Mouse (Mus musculus): ENCODE results near the gene Mmp15.
A peak's percentile ranks its signal among the peaks of the same experiment; 100 is the strongest.
"Not testable (repeated sequence)": the region's sequence is repeated elsewhere in the genome, so short reads cannot be mapped to it uniquely, and the experiment has no call there.

Mmp15 gene

DNA sequence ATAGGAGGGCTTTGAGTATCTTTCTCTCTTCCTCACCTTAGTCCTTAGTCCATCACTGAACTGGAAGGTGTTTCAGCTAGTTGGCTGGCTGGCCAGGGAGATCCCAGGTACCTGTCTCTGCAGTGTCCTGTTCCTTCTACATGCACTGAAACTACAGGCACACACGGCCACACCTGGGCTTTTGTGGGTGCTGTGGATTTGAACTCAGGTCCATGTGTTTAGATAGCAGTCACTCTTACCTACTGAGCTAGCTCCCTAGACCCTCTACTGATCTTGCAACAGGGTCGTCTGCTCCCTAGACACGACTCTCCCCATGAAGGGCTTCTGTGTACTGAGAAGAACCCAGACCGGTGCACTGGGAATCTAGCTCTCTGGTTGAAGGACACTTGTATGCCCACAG lies 25.0 kb downstream of the Mmp15 start:
- DNase-seq (ENCODE audit: low spot score): no peak

DNA sequence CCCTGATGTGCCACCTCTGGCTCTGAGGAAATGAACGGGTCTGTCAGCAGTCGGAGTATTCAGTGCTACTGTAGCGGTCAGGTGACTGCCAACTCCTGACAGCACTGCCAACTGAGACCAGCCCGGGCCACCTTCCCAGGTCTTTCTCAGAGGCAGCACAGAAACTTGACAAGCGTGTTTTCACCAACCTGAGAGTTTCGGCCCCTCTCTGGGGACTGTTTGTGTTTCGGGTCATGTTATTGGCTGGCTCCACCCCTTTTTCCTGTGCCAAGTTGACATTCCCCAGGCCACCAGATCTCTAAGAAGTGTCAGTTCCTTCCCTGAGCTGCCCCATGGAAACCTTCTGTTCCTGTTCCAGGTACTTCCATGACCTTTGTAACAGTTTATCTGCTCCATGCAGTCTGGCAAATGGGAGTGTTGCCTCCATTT lies 25.8 kb downstream of the Mmp15 start:
- DNase-seq (ENCODE audit: low spot score): no peak

DNA sequence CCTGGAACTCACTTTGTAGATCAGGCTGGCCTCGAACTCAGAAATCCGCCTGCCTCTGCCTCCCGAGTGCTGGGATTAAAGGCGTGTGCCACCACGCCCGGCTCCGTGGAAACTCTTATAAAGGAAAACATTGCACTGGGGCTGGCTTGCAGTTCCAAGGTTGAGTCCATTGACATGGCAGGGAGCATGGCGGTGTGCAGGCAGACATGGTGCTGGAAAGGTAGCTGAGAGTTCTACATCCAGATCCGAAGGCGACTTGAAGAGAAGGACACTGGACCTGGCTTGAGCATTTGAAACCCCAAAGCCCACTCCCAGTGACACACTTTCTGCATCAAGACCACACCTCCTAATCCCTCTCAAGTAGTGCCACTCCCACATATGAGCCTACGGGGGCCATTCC lies 26.9 kb downstream of the Mmp15 start:
- DNase-seq (ENCODE audit: low spot score): not testable (repeated sequence)

DNA sequence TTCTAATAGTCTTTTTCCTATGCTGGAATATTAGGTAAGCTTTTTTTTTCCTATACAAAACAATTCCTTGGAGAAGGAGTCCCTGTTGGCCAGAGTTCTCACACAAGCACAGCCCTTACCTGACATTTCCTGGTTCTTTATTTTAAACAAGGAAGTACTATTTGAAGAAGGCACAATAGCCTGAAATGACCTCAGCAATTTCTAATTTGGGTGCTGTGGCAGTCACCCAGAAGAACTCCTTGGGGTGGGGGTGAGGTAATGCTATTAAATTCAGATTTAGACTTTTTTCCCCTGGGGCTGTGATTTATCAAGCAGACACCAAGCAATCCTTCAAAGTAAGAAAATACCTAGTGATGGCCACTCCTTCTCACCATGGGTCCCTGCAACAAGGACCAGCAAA lies 28.9 kb downstream of the Mmp15 start:
- DNase-seq (ENCODE audit: low spot score): no peak

DNA sequence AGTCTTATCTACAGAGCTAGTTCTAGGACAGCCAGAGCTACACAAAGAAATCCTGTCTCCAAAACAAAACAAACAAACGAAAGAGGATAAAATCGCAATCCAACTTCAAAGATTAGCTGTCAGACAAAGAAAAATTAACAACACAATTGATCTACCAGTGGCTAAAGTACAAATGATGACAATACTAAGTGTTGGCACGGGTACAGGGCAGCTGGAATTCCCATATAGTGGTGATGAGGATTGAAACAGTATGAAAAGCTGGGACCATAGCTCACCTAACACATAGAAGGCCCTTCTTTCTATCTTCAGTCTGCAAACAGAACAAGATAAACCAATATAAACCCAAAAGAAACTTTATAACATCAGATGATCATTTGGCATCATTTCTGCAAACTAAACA lies 29.5 kb downstream of the Mmp15 start:
- DNase-seq (ENCODE audit: low spot score): no peak

DNA sequence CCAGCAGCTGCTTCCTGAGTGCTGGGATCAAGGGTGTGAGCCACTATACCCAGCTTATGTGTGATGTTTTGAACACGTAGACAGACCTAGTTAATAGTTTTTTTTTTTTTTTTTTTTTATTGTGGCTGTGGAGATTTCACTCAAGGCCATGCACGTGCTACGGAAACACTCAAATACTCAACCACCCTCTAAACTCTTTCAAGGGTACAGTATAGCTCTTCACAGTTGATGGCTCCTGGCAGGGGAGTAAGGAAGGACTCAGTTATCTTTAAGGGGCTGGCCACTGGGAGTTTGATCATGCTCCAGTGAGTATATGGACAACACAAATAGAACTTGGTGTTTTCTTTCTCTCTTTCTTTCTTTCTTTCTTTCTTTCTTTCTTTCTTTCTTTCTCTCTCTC lies 32.4 kb downstream of the Mmp15 start:
- DNase-seq (ENCODE audit: low spot score): no peak

DNA sequence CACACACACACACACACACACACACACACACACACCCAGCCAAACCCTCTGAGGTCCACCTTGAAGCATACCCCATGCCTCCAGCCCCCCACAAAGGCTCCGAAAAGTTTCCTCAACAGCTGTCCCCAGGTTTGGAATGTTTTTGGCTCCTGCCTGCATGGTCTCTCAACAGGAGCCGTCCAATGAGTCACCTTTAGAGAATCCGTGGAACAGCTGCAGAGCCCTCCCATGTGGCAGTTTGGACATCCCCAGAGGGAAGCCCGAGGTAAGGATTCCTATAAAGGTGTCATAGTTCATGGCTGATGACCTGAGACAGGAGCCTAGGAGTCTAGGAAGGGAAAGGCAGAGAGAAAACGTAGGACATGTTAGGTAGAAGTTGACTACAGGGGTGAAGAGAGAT lies 34.0 kb downstream of the Mmp15 start:
- DNase-seq (ENCODE audit: low spot score): no peak

DNA sequence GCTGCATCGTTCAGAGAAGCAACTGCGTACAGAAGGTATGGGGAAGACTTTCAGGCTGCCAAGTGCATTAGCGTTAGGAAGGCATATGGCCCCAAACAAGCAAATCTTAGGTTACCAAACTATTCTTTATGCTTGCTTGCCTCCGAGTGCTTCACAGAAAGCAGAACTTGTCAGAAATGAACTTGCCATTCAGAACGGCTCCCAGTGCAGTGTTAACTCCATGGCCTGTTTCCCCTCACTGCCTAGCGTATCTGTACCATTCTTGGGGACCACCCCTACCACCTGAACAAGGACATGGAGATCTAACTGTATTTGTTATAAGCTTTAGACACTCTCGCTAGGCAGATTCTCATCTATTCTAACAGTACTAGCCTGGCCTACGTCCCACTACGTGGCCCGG lies 35.2 kb downstream of the Mmp15 start:
- no peak for DNase-seq (ENCODE audit: low spot score)

DNA sequence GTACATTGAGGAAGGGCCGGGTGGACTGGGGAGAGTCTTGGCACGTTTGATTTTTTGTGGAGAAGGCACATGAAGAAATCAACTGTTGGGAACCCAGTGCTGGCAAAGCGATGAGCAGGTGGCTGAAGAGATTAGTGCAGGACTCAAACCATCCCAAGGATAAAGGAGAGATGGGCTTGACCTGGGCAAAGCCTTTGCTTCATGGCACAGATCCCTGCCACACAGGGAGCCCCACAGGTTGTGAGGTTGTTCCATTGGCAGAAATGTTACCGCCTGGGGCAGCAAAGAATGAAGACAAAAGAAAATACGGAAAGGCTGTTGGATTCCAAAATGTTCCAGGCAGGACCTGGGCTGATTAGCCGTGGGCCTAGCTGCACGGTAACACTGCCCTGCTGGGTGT lies 35.9 kb downstream of the Mmp15 start:
- no peak for DNase-seq (ENCODE audit: low spot score)

DNA sequence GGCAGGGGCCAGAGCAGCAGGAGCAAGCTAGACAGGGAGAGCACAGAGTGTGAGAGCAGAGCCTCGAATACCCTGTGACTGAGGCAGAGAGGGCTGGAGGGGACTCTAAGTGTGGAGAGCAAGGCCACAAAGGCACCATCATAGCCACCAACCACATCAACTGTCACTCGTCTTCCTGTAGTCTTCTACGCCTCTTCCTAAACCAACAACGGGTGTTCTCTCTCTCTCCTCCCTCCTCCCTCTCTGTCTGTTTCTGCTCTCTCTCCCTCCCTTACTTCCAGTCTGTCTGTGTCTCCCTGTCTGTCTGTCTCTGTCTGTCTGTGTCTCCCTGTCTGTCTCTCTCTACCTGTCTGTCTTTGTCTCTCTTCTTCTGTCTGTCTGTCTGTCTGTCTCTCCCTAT lies 38.2 kb downstream of the Mmp15 start:
- peak; percentile 53 for DNase-seq (ENCODE audit: low spot score)

DNA sequence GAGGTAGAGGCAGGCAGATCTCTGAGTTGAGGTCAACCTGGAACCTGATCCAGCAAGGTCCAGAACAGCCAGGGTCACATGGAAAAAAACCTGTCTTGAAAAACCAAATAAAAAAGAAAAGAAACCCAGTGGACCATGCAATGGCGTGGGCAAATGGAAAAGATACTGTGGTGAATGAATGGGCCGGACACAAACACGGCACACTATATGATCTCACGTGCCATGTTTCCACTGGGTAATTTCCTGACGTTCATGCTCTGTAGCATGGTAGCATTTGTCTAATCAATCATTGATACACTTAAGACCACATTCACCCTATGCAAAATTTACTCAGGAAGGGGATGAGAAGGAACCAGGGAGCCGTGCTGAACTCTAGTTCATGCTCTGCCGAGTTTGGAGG lies 39.0 kb downstream of the Mmp15 start:
- no peak for DNase-seq (ENCODE audit: low spot score)

DNA sequence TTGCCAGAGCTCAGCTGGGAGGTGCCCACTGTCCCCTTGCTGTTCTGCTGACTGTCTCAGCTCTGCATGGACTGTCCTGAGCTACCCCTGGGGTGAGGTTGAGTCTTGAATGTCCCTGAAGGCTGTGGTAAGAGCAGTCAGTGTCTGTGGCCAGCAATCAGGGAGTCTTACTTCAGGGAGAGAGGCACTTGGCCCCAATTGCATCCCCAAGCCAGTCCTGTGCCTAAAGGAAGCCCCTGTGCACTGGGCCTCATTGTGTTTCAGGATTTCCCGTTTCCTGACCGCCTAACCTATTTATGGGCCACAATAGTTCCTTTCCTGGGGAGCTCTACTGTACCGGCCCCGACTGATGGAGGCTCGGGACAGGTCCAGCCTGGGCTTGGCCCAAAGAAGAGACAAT lies 40.5 kb downstream of the Mmp15 start:
- DNase-seq (ENCODE audit: low spot score): no peak

DNA sequence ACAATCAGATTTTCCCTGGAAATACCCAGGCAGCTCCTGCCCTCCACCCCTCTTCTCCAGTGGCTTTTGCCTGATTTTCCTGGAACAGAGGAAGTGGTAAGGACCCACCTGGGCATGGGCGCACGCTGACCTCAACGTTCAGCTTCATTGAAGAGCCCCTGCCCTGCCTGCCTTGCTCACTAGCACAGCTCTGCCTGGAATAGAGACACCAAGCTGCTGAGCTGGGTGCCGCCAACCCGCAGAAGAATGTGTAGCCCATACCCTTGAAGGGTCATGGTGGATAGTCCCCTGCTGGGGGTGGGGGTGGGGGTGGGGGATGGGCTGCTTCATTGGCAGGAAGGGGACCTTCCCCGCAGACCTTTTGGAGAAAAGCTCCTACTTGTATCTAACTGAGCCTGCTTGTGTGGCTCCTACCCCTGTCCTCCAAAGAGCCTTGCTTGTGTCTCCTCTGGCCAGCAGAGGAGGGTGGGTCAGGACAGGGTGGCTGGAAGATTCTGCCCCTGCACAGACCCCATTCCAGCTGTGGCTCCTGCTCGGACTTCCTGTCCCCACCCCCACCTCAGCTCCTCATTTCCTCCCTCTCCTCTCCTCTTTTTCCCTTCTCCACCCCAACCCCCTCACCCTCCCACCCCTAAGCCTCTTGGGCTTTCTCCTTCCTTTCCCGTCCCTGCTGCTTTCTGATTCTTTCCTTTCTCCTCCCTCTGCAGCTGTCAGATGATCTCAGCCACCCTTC lies 43.3 kb downstream of the Mmp15 start:
- no peak for DNase-seq (ENCODE audit: low spot score)

DNA sequence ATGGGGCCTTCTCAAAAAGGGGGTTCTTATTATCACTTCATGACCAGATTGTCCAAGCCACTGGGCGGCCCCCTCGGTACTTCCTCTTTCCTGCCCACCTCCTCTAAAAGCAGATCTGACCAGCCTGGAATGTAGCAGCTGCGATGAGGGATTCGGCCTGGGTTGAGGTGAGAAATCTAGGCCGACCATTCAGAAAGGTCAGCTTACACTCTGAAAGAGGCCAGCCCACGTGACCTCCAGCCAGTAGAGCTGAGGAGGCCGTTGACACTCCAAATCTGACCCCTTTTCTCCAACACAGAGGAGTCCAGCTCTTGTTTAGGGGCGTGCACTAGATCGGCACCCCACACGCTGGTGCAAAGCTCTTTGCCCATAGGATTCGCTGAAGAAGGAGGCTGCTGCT lies 44.7 kb downstream of the Mmp15 start:
- DNase-seq (ENCODE audit: low spot score): no peak

DNA sequence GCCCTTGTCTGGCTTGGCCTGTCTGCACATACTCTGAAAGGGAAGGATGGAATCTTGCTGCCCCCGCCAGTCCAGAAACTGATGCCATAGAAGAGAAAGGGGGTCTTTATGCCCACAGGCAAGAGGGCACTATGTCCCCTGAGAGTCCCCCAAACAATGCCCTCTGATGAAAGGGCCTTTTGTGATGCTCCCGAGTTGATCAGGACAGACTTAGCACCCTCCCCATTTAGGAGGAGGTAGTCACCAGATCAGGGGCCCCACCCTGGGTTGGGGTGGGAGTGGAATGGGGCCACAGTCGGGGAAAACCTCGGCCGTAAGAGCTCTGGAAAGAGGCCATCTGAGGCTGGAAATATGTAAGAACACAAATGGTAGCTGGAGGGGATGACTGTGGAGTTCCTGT lies 45.1 kb downstream of the Mmp15 start:
- DNase-seq (ENCODE audit: low spot score): no peak

DNA sequence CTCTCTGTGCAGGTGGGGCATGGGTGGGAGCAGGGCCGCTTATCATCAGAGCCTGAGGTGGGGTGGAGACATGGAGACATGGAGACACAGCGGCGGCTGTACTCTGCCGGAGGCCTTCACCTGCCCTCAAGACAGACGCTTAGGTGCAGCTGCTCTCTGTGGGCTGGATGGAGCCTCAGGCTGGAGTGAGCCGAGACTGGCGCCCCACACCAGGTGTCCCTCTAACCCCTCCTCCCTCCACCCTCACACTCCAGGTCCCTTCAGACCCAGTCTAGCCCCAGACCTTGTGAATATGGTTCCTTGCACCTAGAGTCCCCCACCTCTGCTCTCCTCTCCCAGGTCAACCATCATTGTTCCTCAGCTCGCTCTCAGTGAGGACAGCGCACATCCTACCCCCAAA lies 47.1 kb downstream of the Mmp15 start:
- DNase-seq (ENCODE audit: low spot score): no peak

DNA sequence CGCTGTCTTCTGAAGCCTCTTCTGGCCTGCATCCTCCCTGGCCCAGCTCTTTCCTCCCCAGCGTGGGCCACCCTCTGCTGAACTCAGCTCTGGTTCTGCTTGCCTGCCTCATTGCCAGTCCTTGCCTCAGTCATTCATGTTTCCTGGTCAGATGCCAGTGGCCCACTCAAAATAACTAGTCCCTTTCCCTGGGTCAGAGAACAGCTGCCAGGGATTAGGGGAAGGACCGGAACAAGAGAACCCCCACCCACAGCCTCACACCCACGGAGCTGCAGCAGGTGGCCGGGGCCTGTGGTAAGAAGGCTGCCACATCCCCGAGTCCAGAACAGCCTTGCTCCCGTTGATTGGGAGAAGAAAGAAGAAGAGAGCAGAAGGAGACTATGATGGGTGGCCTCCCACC lies 49.0 kb downstream of the Mmp15 start:
- no peak for DNase-seq (ENCODE audit: low spot score)

DNA sequence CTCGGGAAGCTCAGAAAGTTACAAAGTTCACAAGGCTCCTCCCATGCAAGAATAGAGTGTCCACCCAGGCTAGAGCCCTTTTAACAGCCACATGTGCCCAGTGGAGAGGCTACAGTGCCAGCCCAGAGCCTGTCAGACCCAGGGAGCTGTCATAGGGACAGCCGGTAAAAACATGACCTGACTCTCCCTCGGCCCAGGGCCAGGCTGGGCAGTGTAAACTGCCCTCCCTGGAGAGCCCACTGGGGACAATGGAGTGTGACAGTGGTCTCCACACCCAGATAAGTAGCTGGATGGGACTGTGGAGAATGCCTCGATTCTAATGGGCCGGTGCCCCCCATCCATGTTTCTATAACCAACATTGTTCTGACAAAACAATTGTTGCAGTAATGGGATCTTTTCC lies 57.5 kb downstream of the Mmp15 start:
- DNase-seq (ENCODE audit: low spot score): no peak

DNA sequence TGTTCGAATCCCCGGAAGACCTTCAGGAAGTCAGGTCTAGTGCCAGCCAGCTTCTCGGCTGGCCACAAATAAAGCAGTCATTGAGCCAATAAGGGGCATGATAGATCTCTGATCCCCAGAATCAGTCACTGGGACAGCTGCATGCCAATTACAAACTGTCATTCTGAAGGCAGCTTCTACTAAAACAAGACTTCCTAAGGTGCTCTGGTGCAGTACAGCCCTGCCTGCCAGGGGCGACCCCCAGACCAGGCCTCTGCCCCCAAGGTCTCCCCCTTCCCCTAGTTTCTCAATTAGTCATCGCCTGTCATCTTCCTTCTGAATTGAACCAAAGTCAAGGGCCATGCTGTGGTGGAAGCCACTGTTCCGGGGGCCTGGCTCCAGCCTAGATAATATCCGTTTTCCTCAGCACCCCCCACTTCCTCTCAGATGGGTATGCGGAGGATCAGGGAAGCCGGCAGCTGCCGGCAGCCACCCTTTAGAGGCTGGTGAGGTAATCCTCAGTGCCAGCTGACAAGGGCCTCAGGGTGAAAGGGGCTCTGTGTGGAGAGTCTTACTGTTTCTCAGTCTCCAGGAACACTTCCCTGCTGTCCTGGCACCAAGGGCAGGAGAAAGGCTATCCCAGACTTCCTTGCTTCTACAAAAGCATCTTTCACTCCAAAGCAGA lies 59.4 kb downstream of the Mmp15 start:
- DNase-seq (ENCODE audit: low spot score): no peak

DNA sequence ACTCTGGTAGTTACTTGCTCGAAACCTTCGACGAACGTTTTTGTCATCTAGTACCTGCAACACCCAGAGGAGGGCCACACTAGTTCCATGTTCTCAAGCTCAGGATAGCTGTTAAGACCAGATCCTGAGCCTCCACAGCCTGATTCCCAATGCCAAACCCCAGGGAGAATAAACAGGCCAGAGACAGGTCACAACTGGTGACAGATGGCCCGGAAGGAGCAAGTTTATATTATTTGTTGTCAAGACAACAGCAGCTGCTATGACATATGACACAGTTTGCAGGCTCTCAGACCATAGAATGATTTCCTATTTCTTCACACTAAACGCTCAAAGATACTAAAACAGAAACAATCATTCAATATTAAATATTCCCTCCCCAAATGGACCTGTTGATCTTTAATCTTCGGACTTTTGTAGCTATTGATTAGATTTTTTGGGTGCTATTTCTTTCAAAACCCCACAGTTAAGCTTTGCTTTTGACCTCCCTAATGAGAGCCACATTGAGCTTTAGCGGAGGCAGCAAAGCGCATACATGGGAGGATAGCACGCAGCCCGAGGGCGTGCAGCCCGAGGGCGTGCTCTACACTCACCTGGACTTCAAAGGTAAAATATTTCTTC lies 70.2 kb downstream of the Mmp15 start:
- DNase-seq (ENCODE audit: low spot score): no peak

Measured in T-cell, adult 2 months (primary cell).